Mouse (Mus musculus): Measurements from ENCODE around the gene Sec24b.

Gene Sec24b

GRCm38 (mm10) chr3:130055416-130056385 lies 5.7 kb downstream of the Sec24b start:
- DNase-seq (ENCODE audit: low spot score in 2 of 2), result no peak

- DNase-seq (ENCODE audit: low spot score in 2 of 2), result no peak
Observed at GRCm38 (mm10) chr3:130054587-130054986, 6.8 kb downstream of the Sec24b start.

GRCm38 (mm10) chr3:130053340-130054066 lies 7.8 kb downstream of the Sec24b start:
- no peak for DNase-seq (ENCODE audit: low spot score in 2 of 2)

GRCm38 (mm10) chr3:130052541-130053298 lies 8.6 kb downstream of the Sec24b start:
- peak; percentile 24 to 61 for DNase-seq (ENCODE audit: low spot score in 2 of 2)

GRCm38 (mm10) chr3:130052116-130052515 lies 9.2 kb downstream of the Sec24b start:
- DNase-seq (ENCODE audit: low spot score in 2 of 2), result no peak

- DNase-seq (ENCODE audit: low spot score in 2 of 2), result no peak
Observed at GRCm38 (mm10) chr3:130040711-130041110, 20.6 kb downstream of the Sec24b start.

- DNase-seq (ENCODE audit: low spot score in 2 of 2), result no peak
Observed at GRCm38 (mm10) chr3:130040017-130040416, 21.3 kb downstream of the Sec24b start.

GRCm38 (mm10) chr3:130028741-130029140 lies 32.6 kb downstream of the Sec24b start:
- no peak for DNase-seq (ENCODE audit: low spot score in 2 of 2)

- DNase-seq (ENCODE audit: low spot score in 2 of 2), result no peak
Observed at GRCm38 (mm10) chr3:130026181-130026580, 35.2 kb downstream of the Sec24b start.

- no peak for DNase-seq (ENCODE audit: low spot score in 2 of 2)
Observed at GRCm38 (mm10) chr3:130025556-130025955, 35.8 kb downstream of the Sec24b start.

GRCm38 (mm10) chr3:130012943-130013342 lies 48.4 kb downstream of the Sec24b start:
- no peak for DNase-seq (ENCODE audit: low spot score in 2 of 2)

GRCm38 (mm10) chr3:130011236-130011635 lies 50.1 kb downstream of the Sec24b start:
- no peak for DNase-seq (ENCODE audit: low spot score in 2 of 2)

- DNase-seq (ENCODE audit: low spot score in 2 of 2), result no peak
Observed at GRCm38 (mm10) chr3:130006141-130006540, 55.2 kb downstream of the Sec24b start.

GRCm38 (mm10) chr3:130000926-130001325 lies 60.4 kb downstream of the Sec24b start:
- no peak for DNase-seq (ENCODE audit: low spot score in 2 of 2)

GRCm38 (mm10) chr3:129998526-129998925 lies 62.8 kb downstream of the Sec24b start:
- peak in 1 of 2 experiments; percentile 43 for DNase-seq (ENCODE audit: low spot score in 2 of 2)

- no peak for DNase-seq (ENCODE audit: low spot score in 2 of 2)
Observed at GRCm38 (mm10) chr3:129998001-129998400, 63.4 kb downstream of the Sec24b start.

GRCm38 (mm10) chr3:129997324-129997723 lies 64.0 kb downstream of the Sec24b start:
- DNase-seq (ENCODE audit: low spot score in 2 of 2), result no peak

- no peak for DNase-seq (ENCODE audit: low spot score in 2 of 2)
Observed at GRCm38 (mm10) chr3:129987297-129987696, 74.1 kb downstream of the Sec24b start.

GRCm38 (mm10) chr3:129985335-129985734 lies 76.0 kb downstream of the Sec24b start:
- DNase-seq (ENCODE audit: low spot score in 2 of 2), result no peak

- DNase-seq (ENCODE audit: low spot score in 2 of 2), result no peak
Observed at GRCm38 (mm10) chr3:129984797-129985196, 76.6 kb downstream of the Sec24b start.

- DNase-seq (ENCODE audit: low spot score in 2 of 2), result no peak
Observed at GRCm38 (mm10) chr3:129982271-129982670, 79.1 kb downstream of the Sec24b start.

GRCm38 (mm10) chr3:129981756-129982155 lies 79.6 kb downstream of the Sec24b start:
- no peak for DNase-seq (ENCODE audit: low spot score in 2 of 2)
